Mouse (Mus musculus): ENCODE results near the gene Ddx56. TPM values are rescaled to one million over a fixed set of nuclear protein-coding genes. Genes with fewer than 3 reads are reported as not detected.
"Not testable (repeated sequence)": the region's sequence is repeated elsewhere in the genome, so short reads cannot be mapped to it uniquely, and the experiment has no call there.

Ddx56 gene
- polyA plus RNA-seq, 1 experiment from 2014 or later: 126 TPM

- DNase-seq (ENCODE audit: low spot score); H3K4me3 ChIP-seq; H3K27me3 ChIP-seq (ENCODE audit: low read depth, poor library complexity, severe bottlenecking); H3K4me1 ChIP-seq; H3K27ac ChIP-seq (replicated peaks); H3K9me3 ChIP-seq (replicated peaks): not testable (repeated sequence)
- 85% methylated on average over 2 of the region's 2 CpGs for WGBS
- H3K36me3 ChIP-seq: peaks cover 24% of the 10 kb centered on the region
Observed at GRCm38 (mm10) chr11:6254602-6255001, 13.0 kb downstream of the Ddx56 start.

- DNase-seq (ENCODE audit: low spot score): no peak
- no peaks in the 10 kb centered on the region for H3K27me3 ChIP-seq (ENCODE audit: low read depth, poor library complexity, severe bottlenecking)
- H3K27ac ChIP-seq (replicated peaks): no peak overlapping the region
- 90% methylated on average over 4 of the region's 4 CpGs for WGBS
- no peak overlapping the region for H3K4me3 ChIP-seq
- H3K4me1 ChIP-seq: 0 out of 2 replicates have a peak, but pooled peaks cover 3% of the 10 kb centered on the region
- peaks cover 7% of the 10 kb centered on the region for H3K36me3 ChIP-seq
- H3K9me3 ChIP-seq (replicated peaks): no peaks in the 10 kb centered on the region
Observed at GRCm38 (mm10) chr11:6252824-6253223, 14.7 kb downstream of the Ddx56 start.

GRCm38 (mm10) chr11:6252248-6252647, 15.3 kb downstream of the Ddx56 start:
- no peak overlapping the region for H3K4me3 ChIP-seq
- 0 out of 2 replicates have a peak, but pooled peaks cover 3% of the 10 kb centered on the region for H3K4me1 ChIP-seq
- H3K36me3 ChIP-seq: peaks cover under 1% of the 10 kb centered on the region
- no peak for DNase-seq (ENCODE audit: low spot score)
- no peak overlapping the region for H3K27ac ChIP-seq (replicated peaks)
- H3K9me3 ChIP-seq (replicated peaks): no peaks in the 10 kb centered on the region
- no peaks in the 10 kb centered on the region for H3K27me3 ChIP-seq (ENCODE audit: low read depth, poor library complexity, severe bottlenecking)
- WGBS: 90% methylated on average over 5 of the region's 5 CpGs

GRCm38 (mm10) chr11:6244707-6245106, 22.9 kb downstream of the Ddx56 start:
- H3K36me3 ChIP-seq: no peaks in the 10 kb centered on the region
- H3K27me3 ChIP-seq (ENCODE audit: low read depth, poor library complexity, severe bottlenecking): no peaks in the 10 kb centered on the region
- no peak overlapping the region for H3K4me3 ChIP-seq
- WGBS: 46% methylated on average over 19 of the region's 19 CpGs
- no peak for DNase-seq (ENCODE audit: low spot score)
- H3K9me3 ChIP-seq (replicated peaks): no peaks in the 10 kb centered on the region
- H3K27ac ChIP-seq (replicated peaks): no peak overlapping the region
- no peaks in the 10 kb centered on the region for H3K4me1 ChIP-seq

GRCm38 (mm10) chr11:6233025-6233424, 34.5 kb downstream of the Ddx56 start:
- DNase-seq (ENCODE audit: low spot score): no peak
- WGBS: 89% methylated on average over 4 of the region's 4 CpGs

GRCm38 (mm10) chr11:6230012-6230411, 37.6 kb downstream of the Ddx56 start, which contains the start of gene Npc1l1:
TSS of gene Npc1l1 (minus strand) at chr11:6230143.
- no peak within 1 kb of the TSS for H3K27ac ChIP-seq (replicated peaks)
- H3K27me3 ChIP-seq (ENCODE audit: low read depth, poor library complexity, severe bottlenecking): no peaks in the 10 kb centered on the region
- no peaks in the 10 kb centered on the region for H3K36me3 ChIP-seq
- peaks cover 9% of the 10 kb centered on the region; the same call in 1 of the 2 replicates for H3K9me3 ChIP-seq (replicated peaks)
- DNase-seq (ENCODE audit: low spot score): no peak
- H3K4me3 ChIP-seq: no peak within 1 kb of the TSS
- H3K4me1 ChIP-seq: no peaks in the 10 kb centered on the region
- 88% methylated on average over 7 of the region's 7 CpGs for WGBS

More at GRCm38 (mm10) chr11:6233025-6233424, 34.5 kb downstream of the Ddx56 start:
- Histone ChIP-seq H3K27me3 (ENCODE audit: low read depth, poor library complexity, severe bottlenecking) (no peaks in the 10 kb centered on the region), H3K27ac (replicated peaks) (no peak overlapping the region), H3K9me3 (replicated peaks) (peaks cover 31% of the 10 kb centered on the region), H3K4me3 (no peak overlapping the region), H3K4me1 (no peaks in the 10 kb centered on the region), H3K36me3 (no peaks in the 10 kb centered on the region)

GRCm38 (mm10) chr11:6224541-6225229, 42.9 kb downstream of the Ddx56 start:
- Histone ChIP-seq H3K9me3 (replicated peaks) (no peaks in the 10 kb centered on the region), H3K27ac (replicated peaks) (no peak overlapping the region), H3K27me3 (ENCODE audit: low read depth, poor library complexity, severe bottlenecking) (no peaks in the 10 kb centered on the region), H3K4me1 (no peaks in the 10 kb centered on the region), H3K4me3 (no peak overlapping the region), H3K36me3 (no peaks in the 10 kb centered on the region)
- no peak for DNase-seq (ENCODE audit: low spot score)
- 84% methylated on average over 14 of the region's 14 CpGs for WGBS

- Histone ChIP-seq H3K4me1 (no peaks in the 10 kb centered on the region), H3K9me3 (replicated peaks) (no peaks in the 10 kb centered on the region), H3K36me3 (no peaks in the 10 kb centered on the region), H3K27me3 (ENCODE audit: low read depth, poor library complexity, severe bottlenecking) (no peaks in the 10 kb centered on the region), H3K27ac (replicated peaks) (no peak overlapping the region), H3K4me3 (no peak overlapping the region)
- WGBS: 91% methylated on average over 10 of the region's 10 CpGs
- no peak for DNase-seq (ENCODE audit: low spot score)
Observed at GRCm38 (mm10) chr11:6222187-6222586, 45.4 kb downstream of the Ddx56 start.

GRCm38 (mm10) chr11:6219967-6220366, 47.6 kb downstream of the Ddx56 start:
- Histone ChIP-seq H3K36me3 (no peaks in the 10 kb centered on the region), H3K4me1 (no peaks in the 10 kb centered on the region), H3K27ac (replicated peaks) (no peak overlapping the region), H3K9me3 (replicated peaks) (no peaks in the 10 kb centered on the region), H3K4me3 (no peak overlapping the region), H3K27me3 (ENCODE audit: low read depth, poor library complexity, severe bottlenecking) (no peaks in the 10 kb centered on the region)
- DNase-seq (ENCODE audit: low spot score): no peak
- 86% methylated on average over 6 of the region's 6 CpGs for WGBS

- no peaks in the 10 kb centered on the region for H3K36me3 ChIP-seq
- 84% methylated on average over 11 of the region's 11 CpGs for WGBS
- no peaks in the 10 kb centered on the region for H3K9me3 ChIP-seq (replicated peaks)
- no peak for DNase-seq (ENCODE audit: low spot score)
- H3K4me1 ChIP-seq: no peaks in the 10 kb centered on the region
- H3K27ac ChIP-seq (replicated peaks): no peak overlapping the region
- no peak overlapping the region for H3K4me3 ChIP-seq
- H3K27me3 ChIP-seq (ENCODE audit: low read depth, poor library complexity, severe bottlenecking): no peaks in the 10 kb centered on the region
Observed at GRCm38 (mm10) chr11:6218189-6218896, 49.2 kb downstream of the Ddx56 start.

GRCm38 (mm10) chr11:6216834-6217233, 50.7 kb downstream of the Ddx56 start:
- WGBS: 73% methylated on average over 3 of the region's 3 CpGs
- no peak for DNase-seq (ENCODE audit: low spot score)
- Histone ChIP-seq H3K4me3 (no peak overlapping the region), H3K27me3 (ENCODE audit: low read depth, poor library complexity, severe bottlenecking) (no peaks in the 10 kb centered on the region), H3K4me1 (no peaks in the 10 kb centered on the region), H3K9me3 (replicated peaks) (no peaks in the 10 kb centered on the region), H3K36me3 (no peaks in the 10 kb centered on the region), H3K27ac (replicated peaks) (no peak overlapping the region)

Data from midbrain, embryonic 10.5 days (tissue).